Mouse (Mus musculus) urinary bladder, postnatal 10 days (tissue): ENCODE results near the gene Grm7.

Experiments used
- DNase-seq: peaks from one replicate; pipeline ENCODE4 v3.0.0; 2022; ENCODE audit warnings: low spot score

Gene Grm7

GRCm38 (mm10) chr6:110982013-110982412, 336.6 kb downstream of the Grm7 start:
- DNase-seq: no peak

- no peak for DNase-seq
Observed at GRCm38 (mm10) chr6:111039099-111039498, 393.7 kb downstream of the Grm7 start.

- no peak for DNase-seq
Observed at GRCm38 (mm10) chr6:111045896-111046295, 400.5 kb downstream of the Grm7 start.

GRCm38 (mm10) chr6:111049247-111049646, 403.9 kb downstream of the Grm7 start:
- no peak for DNase-seq

GRCm38 (mm10) chr6:111054001-111054975, 408.9 kb downstream of the Grm7 start:
- no peak for DNase-seq

GRCm38 (mm10) chr6:111057798-111058197, 412.4 kb downstream of the Grm7 start:
- DNase-seq: no peak

GRCm38 (mm10) chr6:111060004-111060403, 414.6 kb downstream of the Grm7 start:
- no peak for DNase-seq

- DNase-seq: no peak
Observed at GRCm38 (mm10) chr6:111084569-111084968, 439.2 kb downstream of the Grm7 start.

GRCm38 (mm10) chr6:111094818-111095217, 449.4 kb downstream of the Grm7 start:
- DNase-seq: no peak

GRCm38 (mm10) chr6:111105485-111105884, 460.1 kb downstream of the Grm7 start:
- no peak for DNase-seq

- no peak for DNase-seq
Observed at GRCm38 (mm10) chr6:111161037-111161436, 515.7 kb downstream of the Grm7 start.

GRCm38 (mm10) chr6:111195333-111195732, 550.0 kb downstream of the Grm7 start:
- DNase-seq: no peak

GRCm38 (mm10) chr6:111221083-111221729, 575.8 kb downstream of the Grm7 start:
- no peak for DNase-seq

GRCm38 (mm10) chr6:111255215-111255614, 609.8 kb downstream of the Grm7 start:
- no peak for DNase-seq

- no peak for DNase-seq
Observed at GRCm38 (mm10) chr6:111256939-111257338, 611.6 kb downstream of the Grm7 start.

- no peak for DNase-seq
Observed at GRCm38 (mm10) chr6:111258256-111258655, 612.9 kb downstream of the Grm7 start.

GRCm38 (mm10) chr6:111261181-111261580, 615.8 kb downstream of the Grm7 start:
- no peak for DNase-seq

- no peak for DNase-seq
Observed at GRCm38 (mm10) chr6:111276657-111277056, 631.3 kb downstream of the Grm7 start.

- no peak for DNase-seq
Observed at GRCm38 (mm10) chr6:111278516-111278915, 633.1 kb downstream of the Grm7 start.

GRCm38 (mm10) chr6:111293505-111294001, 648.2 kb downstream of the Grm7 start:
- no peak for DNase-seq

- DNase-seq: no peak
Observed at GRCm38 (mm10) chr6:111303912-111304555, 658.7 kb downstream of the Grm7 start.

GRCm38 (mm10) chr6:111361681-111362080, 716.3 kb downstream of the Grm7 start:
- no peak for DNase-seq
